Mouse (Mus musculus): ENCODE data around the gene Dennd6b. TPM values are rescaled to one million over a fixed set of nuclear protein-coding genes. Genes with fewer than 3 reads are reported as not detected.

Gene Dennd6b
- polyA plus RNA-seq, 1 experiment from 2014 or later = 4.1 TPM

DNA sequence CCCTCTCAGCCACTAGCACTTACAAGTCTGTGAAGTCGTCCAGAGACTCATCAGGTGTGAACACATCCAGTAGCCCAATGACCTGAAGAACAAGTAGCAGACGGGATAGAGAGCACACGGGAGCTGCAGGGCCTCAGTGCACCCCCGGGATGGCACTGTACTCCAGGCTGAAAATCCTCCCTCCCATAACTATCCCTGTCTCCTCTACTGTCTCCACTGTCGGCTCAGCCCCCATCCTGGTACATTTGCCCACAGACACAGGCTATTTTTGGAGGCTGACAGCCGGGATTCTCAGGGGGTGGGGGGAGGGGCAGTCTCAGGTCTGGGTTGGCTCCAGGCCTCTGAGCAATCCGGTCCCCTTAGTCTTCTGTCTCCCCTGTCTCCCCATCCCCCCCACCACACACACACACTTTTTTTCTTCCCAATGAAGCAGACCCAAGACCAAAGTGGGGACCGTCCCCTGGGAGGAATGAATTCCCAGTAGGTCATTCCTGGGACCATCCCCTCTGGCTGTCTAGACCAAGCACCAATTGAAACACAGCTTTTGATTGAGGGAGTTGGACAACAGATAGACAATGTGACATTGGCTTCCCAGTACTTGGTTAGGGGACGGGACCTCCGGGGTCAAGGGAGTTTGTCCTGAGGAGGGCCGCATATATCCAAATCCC lies 58.8 kb downstream of the Dennd6b start:
- Histone ChIP-seq H3K4me2 (replicated peaks; ENCODE audit: low read depth) (no peak overlapping the region), H3K36me3 (ENCODE audit: control insufficient read depth, insufficient read depth, low read length) (no peaks in the 10 kb centered on the region), H3K27ac (replicated peaks) (no peak overlapping the region), H3K27me3 (ENCODE audit: control insufficient read depth, insufficient read depth, low read length) (peaks cover 5% of the 10 kb centered on the region), H3K4me1 (replicated peaks; ENCODE audit: control insufficient read depth, insufficient read depth) (no peaks in the 10 kb centered on the region), H3K9me3 (ENCODE audit: control insufficient read depth, low read length) (no peaks in the 10 kb centered on the region), H3K9ac (ENCODE audit: low read length) (no peak overlapping the region), H3K4me3 (ENCODE audit: low read depth, low read length) (no peak overlapping the region)
- 70% methylated on average over 11 of the region's 11 CpGs for WGBS
- ATAC-seq (ENCODE audit: low FRiP score, low TSS enrichment) = no peak
- TF ChIP-seq CTCF (IDR thresholded peaks at IDR 0.05; ENCODE audit: low read depth) (no peak), EP300 (optimal IDR thresholded peaks at IDR 0.05) (no peak)
- no peak for DNase-seq (ENCODE audit: low spot score)

- Histone ChIP-seq H3K4me1 (replicated peaks; ENCODE audit: control insufficient read depth, insufficient read depth) (no peaks in the 10 kb centered on the region), H3K36me3 (ENCODE audit: control insufficient read depth, insufficient read depth, low read length) (no peaks in the 10 kb centered on the region), H3K9me3 (ENCODE audit: control insufficient read depth, low read length) (no peaks in the 10 kb centered on the region), H3K27ac (replicated peaks) (no peak overlapping the region), H3K27me3 (ENCODE audit: control insufficient read depth, insufficient read depth, low read length) (peaks cover 5% of the 10 kb centered on the region), H3K4me3 (ENCODE audit: low read depth, low read length) (no peak overlapping the region), H3K4me2 (replicated peaks; ENCODE audit: low read depth) (no peak overlapping the region), H3K9ac (ENCODE audit: low read length) (no peak overlapping the region)
- TF ChIP-seq CTCF (IDR thresholded peaks at IDR 0.05; ENCODE audit: low read depth) (no peak), EP300 (optimal IDR thresholded peaks at IDR 0.05) (no peak)
- WGBS = 97% methylated on average over 5 of the region's 5 CpGs
- ATAC-seq (ENCODE audit: low FRiP score, low TSS enrichment) (no peak), DNase-seq (ENCODE audit: low spot score) (no peak)
These were observed 59.7 kb downstream of the Dennd6b start for GRCm38 (mm10) chr15:89136461-89137155.

Small RNAs within 50 kb of the gene (microRNA-seq; reads per million reads assigned to microRNA genes)
- gene Mir6958 (not detected), gene Mir7118 (0.96 reads per million)

Other genes starting within 250 kb of the Dennd6b start
- gene Ttll8, start 242.1 kb downstream of the Dennd6b start, polyA plus RNA-seq (2015; fragmentation: Nextera tagmentation; extraction: Ambion mirVana) = not detected in 2 replicates
- not detected in 2 replicates for gene Mlc1, start 217.5 kb downstream of the Dennd6b start, polyA plus RNA-seq (2015; fragmentation: Nextera tagmentation; extraction: Ambion mirVana)
- not detected in 2 replicates for gene Mov10l1, start 213.6 kb downstream of the Dennd6b start, polyA plus RNA-seq (2015; fragmentation: Nextera tagmentation; extraction: Ambion mirVana)
- gene Panx2, start 136.8 kb downstream of the Dennd6b start, polyA plus RNA-seq (2015; fragmentation: Nextera tagmentation; extraction: Ambion mirVana) = 0.16 and 0.79 TPM in 2 replicates
- 55.9 and 57.8 TPM in 2 replicates for gene Trabd, start 121.4 kb downstream of the Dennd6b start, polyA plus RNA-seq (2015; fragmentation: Nextera tagmentation; extraction: Ambion mirVana)
- 14.3 and 16.3 TPM in 2 replicates for gene Selenoo, start 107.4 kb downstream of the Dennd6b start, polyA plus RNA-seq (2015; fragmentation: Nextera tagmentation; extraction: Ambion mirVana)
- 4.0 and 5.2 TPM in 2 replicates for gene Tubgcp6, start 73.4 kb downstream of the Dennd6b start, polyA plus RNA-seq (2015; fragmentation: Nextera tagmentation; extraction: Ambion mirVana)
- 10.7 and 12.4 TPM in 2 replicates for gene Hdac10, start 67.8 kb downstream of the Dennd6b start, polyA plus RNA-seq (2015; fragmentation: Nextera tagmentation; extraction: Ambion mirVana)
- 3.1 and 3.2 TPM in 2 replicates for gene Mapk12, start 55.8 kb downstream of the Dennd6b start, polyA plus RNA-seq (2015; fragmentation: Nextera tagmentation; extraction: Ambion mirVana)
- 1.8 and 2.1 TPM in 2 replicates for gene Mapk11, start 46.9 kb downstream of the Dennd6b start, polyA plus RNA-seq (2015; fragmentation: Nextera tagmentation; extraction: Ambion mirVana)
- 75.2 and 85.9 TPM in 2 replicates for gene Plxnb2, start 15.7 kb downstream of the Dennd6b start, polyA plus RNA-seq (2015; fragmentation: Nextera tagmentation; extraction: Ambion mirVana)
- 16.2 and 17.2 TPM in 2 replicates for gene Ppp6r2, start 15.1 kb upstream of the Dennd6b start, polyA plus RNA-seq (2015; fragmentation: Nextera tagmentation; extraction: Ambion mirVana)
- gene Sbf1, start 118.8 kb upstream of the Dennd6b start, polyA plus RNA-seq (2015; fragmentation: Nextera tagmentation; extraction: Ambion mirVana) = 27.6 and 31.9 TPM in 2 replicates
- gene Adm2, start 126.2 kb upstream of the Dennd6b start, polyA plus RNA-seq (2015; fragmentation: Nextera tagmentation; extraction: Ambion mirVana) = 0.44 and 0.47 TPM in 2 replicates
- 0.17 TPM in 1 of 2 replicates, not detected in the other for gene Miox, start 137.9 kb upstream of the Dennd6b start, polyA plus RNA-seq (2015; fragmentation: Nextera tagmentation; extraction: Ambion mirVana)
- gene Lmf2, start 159.2 kb upstream of the Dennd6b start, polyA plus RNA-seq (2015; fragmentation: Nextera tagmentation; extraction: Ambion mirVana) = 24.3 and 24.4 TPM in 2 replicates
- 69.4 and 72.8 TPM in 2 replicates for gene Ncaph2, start 159.2 kb upstream of the Dennd6b start, polyA plus RNA-seq (2015; fragmentation: Nextera tagmentation; extraction: Ambion mirVana)
- 6.3 and 7.4 TPM in 2 replicates for gene Sco2, start 177.3 kb upstream of the Dennd6b start, polyA plus RNA-seq (2015; fragmentation: Nextera tagmentation; extraction: Ambion mirVana)
- gene Tymp, start 180.5 kb upstream of the Dennd6b start, polyA plus RNA-seq (2015; fragmentation: Nextera tagmentation; extraction: Ambion mirVana) = 1.4 and 1.6 TPM in 2 replicates
- gene Odf3b, start 182.8 kb upstream of the Dennd6b start, polyA plus RNA-seq (2015; fragmentation: Nextera tagmentation; extraction: Ambion mirVana) = 0.56 and 0.80 TPM in 2 replicates
- gene Klhdc7b, start 188.4 kb upstream of the Dennd6b start, polyA plus RNA-seq (2015; fragmentation: Nextera tagmentation; extraction: Ambion mirVana) = 0.02 TPM in 1 of 2 replicates, not detected in the other
- gene Syce3, start 214.0 kb upstream of the Dennd6b start, polyA plus RNA-seq (2015; fragmentation: Nextera tagmentation; extraction: Ambion mirVana) = 0.25 TPM in 1 of 2 replicates, not detected in the other
- 0.51 and 0.63 TPM in 2 replicates for gene Cpt1b, start 229.4 kb upstream of the Dennd6b start, polyA plus RNA-seq (2015; fragmentation: Nextera tagmentation; extraction: Ambion mirVana)
- 1.3 and 1.6 TPM in 2 replicates for gene C730034F03Rik, start 233.1 kb upstream of the Dennd6b start, polyA plus RNA-seq (2015; fragmentation: Nextera tagmentation; extraction: Ambion mirVana)
- gene Gm44502, start 233.2 kb upstream of the Dennd6b start, polyA plus RNA-seq (2015; fragmentation: Nextera tagmentation; extraction: Ambion mirVana) = not detected in 2 replicates
- 46.8 and 47.9 TPM in 2 replicates for gene Chkb, start 233.4 kb upstream of the Dennd6b start, polyA plus RNA-seq (2015; fragmentation: Nextera tagmentation; extraction: Ambion mirVana)

All from stomach, postnatal 0 days (tissue).